Mouse (Mus musculus): ENCODE measurements around the gene Mapk9. TPM values are rescaled to one million over a fixed set of nuclear protein-coding genes. Genes with fewer than 3 reads are reported as not detected.

Gene Mapk9
- polyA plus RNA-seq (2015; fragmentation: Nextera tagmentation; extraction: Ambion mirVana): 15.0 and 18.7 TPM in 2 replicates

GRCm38 (mm10) chr11:49846401-49847070 is at the start of gene Mapk9:
Gene Mapk9 (plus strand): TSS chr11:49846751.

GRCm38 (mm10) chr11:49901659-49902458 is 55.3 kb downstream of the Mapk9 start, which contains the start of gene Rasgef1c:
Gene Rasgef1c (plus strand): TSS chr11:49901835.

Small RNA genes within 50 kb of the gene (microRNA-seq; reads per million reads assigned to microRNA genes)
- gene Gm23492: 0 reads per million in 2 experiments

Other genes starting within 250 kb of the Mapk9 start
- 1.8 TPM in 2 replicates for gene Flt4, start 237.5 kb upstream of the Mapk9 start, polyA plus RNA-seq (2015; fragmentation: Nextera tagmentation; extraction: Ambion mirVana)
- 0.30 TPM in 1 of 2 replicates, not detected in the other for gene Scgb3a1, start 183.1 kb upstream of the Mapk9 start, polyA plus RNA-seq (2015; fragmentation: Nextera tagmentation; extraction: Ambion mirVana)
- 15.1 and 19.8 TPM in 2 replicates for gene Cnot6, start 134.0 kb upstream of the Mapk9 start, polyA plus RNA-seq (2015; fragmentation: Nextera tagmentation; extraction: Ambion mirVana)
- gene Gfpt2, start 52.6 kb upstream of the Mapk9 start, polyA plus RNA-seq (2015; fragmentation: Nextera tagmentation; extraction: Ambion mirVana): 9.0 and 12.6 TPM in 2 replicates
- 1.2 and 1.6 TPM in 2 replicates for gene Rasgef1c, start 55.1 kb downstream of the Mapk9 start, polyA plus RNA-seq (2015; fragmentation: Nextera tagmentation; extraction: Ambion mirVana)
- gene Rnf130, start 178.6 kb downstream of the Mapk9 start, polyA plus RNA-seq (2015; fragmentation: Nextera tagmentation; extraction: Ambion mirVana): 42.7 and 55.2 TPM in 2 replicates

All from skeletal muscle tissue, postnatal 0 days (tissue).